Mouse (Mus musculus): ENCODE data around the gene Extl2.

GRCm38 (mm10) chr3:116006284-116006977, 831 bp upstream of the Extl2 start:
- TF ChIP-seq CTCF (IDR thresholded peaks at IDR 0.05; ENCODE audit: low read depth) = no peak
- TF ChIP-seq EP300 (IDR thresholded peaks at IDR 0.05; ENCODE audit: low read depth) = no peak
